Mouse (Mus musculus): Measurements from ENCODE around the gene Prr14l. TPM values are rescaled to one million over a fixed set of nuclear protein-coding genes. Genes with fewer than 3 reads are reported as not detected.

Gene Prr14l
- 11.2 and 15.9 TPM in 2 replicates for polyA plus RNA-seq (2012; rRNA removed)

GRCm38 (mm10) chr5:32853731-32854507 lies at the start of gene Prr14l:
Prr14l (minus strand) TSS chr5:32854256.
- peaks cover 9% of the 10 kb centered on the region; the same call in 1 of the 2 replicates for H3K4me1 ChIP-seq (ENCODE audit: control insufficient read depth, insufficient read depth, low read length)
- peak within 1 kb of the TSS; percentile 70 for H3K4me3 ChIP-seq (ENCODE audit: insufficient read depth, low read depth, low read length)
- WGBS: 1% methylated on average over 50 of the region's 51 CpGs
- no peaks in the 10 kb centered on the region for H3K36me3 ChIP-seq (ENCODE audit: control insufficient read depth, insufficient read depth, low read length)
- peak within 1 kb of the TSS; percentile 61 for H3K27ac ChIP-seq (ENCODE audit: insufficient read depth, low read depth, low read length)
- TF ChIP-seq POLR2A (IDR thresholded peaks at IDR 0.05; ENCODE audit: low read depth, low read length) (no peak), CTCF (conservative IDR thresholded peaks at IDR 0.05; ENCODE audit: insufficient read depth, insufficient read length, low read depth, low read length) (no peak)
- DNase-seq: peak; percentile 99
- no peaks in the 10 kb centered on the region for H3K27me3 ChIP-seq (replicated peaks; ENCODE audit: control insufficient read depth, insufficient read depth, low read length)

DNA sequence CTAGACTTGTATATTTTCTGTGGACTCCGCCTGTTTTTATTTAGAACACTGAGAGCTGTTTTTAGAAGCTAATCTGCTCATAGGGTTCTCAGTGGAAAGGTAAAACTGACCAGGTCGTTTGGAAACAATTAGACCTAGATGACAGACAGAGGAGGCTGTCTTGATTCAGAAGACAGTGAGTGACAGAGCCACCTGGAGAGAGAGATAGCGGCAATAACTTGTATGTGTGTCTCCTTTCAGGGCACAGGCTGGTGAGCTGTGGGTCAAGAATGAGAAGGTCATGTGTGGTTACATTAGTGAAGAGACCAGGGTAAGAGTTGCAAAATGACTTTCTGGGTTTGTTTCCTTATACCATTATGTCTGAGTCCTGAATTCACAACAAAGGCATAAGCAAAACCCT lies 32.7 kb upstream of the Prr14l start:
- Histone ChIP-seq H3K4me3 (ENCODE audit: insufficient read depth, low read depth, low read length) (no peak overlapping the region), H3K27me3 (replicated peaks; ENCODE audit: control insufficient read depth, insufficient read depth, low read length) (no peaks in the 10 kb centered on the region), H3K4me1 (ENCODE audit: control insufficient read depth, insufficient read depth, low read length) (no peaks in the 10 kb centered on the region), H3K36me3 (ENCODE audit: control insufficient read depth, insufficient read depth, low read length) (peaks cover 2% of the 10 kb centered on the region), H3K27ac (ENCODE audit: insufficient read depth, low read depth, low read length) (no peak overlapping the region)
- no peak for DNase-seq
- no peak for TF ChIP-seq POLR2A (IDR thresholded peaks at IDR 0.05; ENCODE audit: low read depth, low read length)
- no peak for TF ChIP-seq CTCF (conservative IDR thresholded peaks at IDR 0.05; ENCODE audit: insufficient read depth, insufficient read length, low read depth, low read length)
- whole genome bisulfite sequencing: 78% methylated on average over 3 of the region's 3 CpGs

DNA sequence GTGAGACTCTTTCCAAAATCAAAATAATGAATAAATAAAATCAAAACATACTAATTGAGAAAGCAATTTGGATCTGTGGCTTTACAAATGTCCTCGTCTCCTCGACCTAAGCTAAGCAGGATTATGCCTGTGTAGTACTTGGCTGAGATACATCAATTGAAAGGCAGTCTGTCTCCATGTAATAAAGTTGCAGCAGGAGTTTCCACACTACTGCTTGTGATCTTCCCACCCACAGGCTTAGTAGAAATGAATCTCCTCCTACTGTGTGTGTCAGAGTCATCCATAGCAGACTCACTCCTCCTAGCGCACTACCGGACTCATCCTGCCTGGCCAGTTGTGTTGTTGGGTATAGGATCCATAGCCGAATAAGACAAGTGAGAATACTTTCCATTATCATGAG lies 18.3 kb upstream of the Prr14l start:
- peaks cover 2% of the 10 kb centered on the region for H3K36me3 ChIP-seq (ENCODE audit: control insufficient read depth, insufficient read depth, low read length)

GRCm38 (mm10) chr5:32869389-32870024 lies 15.5 kb upstream of the Prr14l start:
- no peak overlapping the region for H3K4me3 ChIP-seq (ENCODE audit: insufficient read depth, low read depth, low read length)
- 99% methylated on average over 5 of the region's 5 CpGs for WGBS
- H3K27ac ChIP-seq (ENCODE audit: insufficient read depth, low read depth, low read length): no peak overlapping the region
- DNase-seq: no peak
- no peaks in the 10 kb centered on the region for H3K4me1 ChIP-seq (ENCODE audit: control insufficient read depth, insufficient read depth, low read length)
- no peaks in the 10 kb centered on the region for H3K27me3 ChIP-seq (replicated peaks; ENCODE audit: control insufficient read depth, insufficient read depth, low read length)
- peaks cover 2% of the 10 kb centered on the region for H3K36me3 ChIP-seq (ENCODE audit: control insufficient read depth, insufficient read depth, low read length)
- TF ChIP-seq CTCF (conservative IDR thresholded peaks at IDR 0.05; ENCODE audit: insufficient read depth, insufficient read length, low read depth, low read length) (no peak), POLR2A (IDR thresholded peaks at IDR 0.05; ENCODE audit: low read depth, low read length) (no peak)

More for the DNA sequence above, 18.3 kb upstream of the Prr14l start:
- Histone ChIP-seq H3K27me3 (replicated peaks; ENCODE audit: control insufficient read depth, insufficient read depth, low read length) (no peaks in the 10 kb centered on the region), H3K27ac (ENCODE audit: insufficient read depth, low read depth, low read length) (no peak overlapping the region), H3K4me3 (ENCODE audit: insufficient read depth, low read depth, low read length) (no peak overlapping the region), H3K4me1 (ENCODE audit: control insufficient read depth, insufficient read depth, low read length) (no peaks in the 10 kb centered on the region)
- no peak for DNase-seq
- TF ChIP-seq POLR2A (IDR thresholded peaks at IDR 0.05; ENCODE audit: low read depth, low read length) (no peak), CTCF (conservative IDR thresholded peaks at IDR 0.05; ENCODE audit: insufficient read depth, insufficient read length, low read depth, low read length) (no peak)
- WGBS: 94% methylated on average over 5 of the region's 5 CpGs

DNA sequence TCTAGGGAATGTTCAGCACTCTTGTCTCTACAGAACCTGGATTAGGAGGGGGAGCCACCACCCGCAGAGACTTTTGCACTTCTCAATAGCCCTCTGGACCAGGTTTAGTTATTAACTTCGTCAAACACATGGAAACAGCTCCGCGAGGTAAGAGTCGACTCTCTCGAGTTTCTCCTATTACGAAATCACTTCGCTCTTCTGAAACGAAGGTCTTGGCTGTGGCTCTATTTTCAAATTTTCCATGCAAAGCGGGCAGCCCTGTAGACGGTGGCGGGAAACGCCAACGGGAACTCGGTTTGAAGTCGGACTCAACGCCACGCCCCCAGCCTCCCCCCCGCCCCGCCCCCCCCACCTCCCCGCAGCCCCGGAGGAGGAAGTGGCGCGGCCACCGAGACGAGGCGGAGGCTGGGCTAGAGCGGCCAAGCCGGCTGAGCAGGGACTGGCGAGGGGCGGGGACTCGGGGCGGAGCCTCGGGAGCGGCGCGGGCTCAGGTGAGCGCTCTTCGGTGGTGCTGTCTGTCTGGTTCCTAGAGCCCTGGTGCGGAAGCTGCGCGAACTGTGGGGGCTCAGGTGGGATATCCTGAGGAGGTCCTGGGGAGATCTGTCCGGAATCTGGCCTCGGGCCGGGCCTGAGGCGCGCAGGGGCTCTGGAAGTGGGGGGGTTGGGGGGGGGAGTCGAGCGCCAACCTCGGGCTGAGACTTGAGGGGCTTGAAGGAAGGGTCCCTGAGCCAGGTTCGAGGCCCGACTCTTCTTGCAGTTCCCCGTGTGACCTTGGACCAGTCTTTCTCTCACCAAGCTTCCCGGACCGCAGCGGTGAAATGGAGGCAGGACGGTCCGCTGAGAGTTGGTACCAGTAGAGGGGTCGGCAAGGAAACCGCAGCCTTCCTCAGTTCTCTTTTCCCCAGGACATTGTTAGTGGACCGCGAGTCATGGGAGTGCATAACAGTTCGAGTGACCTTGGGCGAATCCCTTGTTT lies 9.5 kb upstream of the Prr14l start, which contains the start of gene Depdc5:
TSS of gene Depdc5 (plus strand) at position 449 of the 976 bp plus-strand sequence.
- Histone ChIP-seq H3K27me3 (replicated peaks; ENCODE audit: control insufficient read depth, insufficient read depth, low read length) (no peaks in the 10 kb centered on the region), H3K36me3 (ENCODE audit: control insufficient read depth, insufficient read depth, low read length) (no peaks in the 10 kb centered on the region; the same call in 1 of the 2 replicates), H3K27ac (ENCODE audit: insufficient read depth, low read depth, low read length) (peak within 1 kb of the TSS; percentile 86), H3K4me1 (ENCODE audit: control insufficient read depth, insufficient read depth, low read length) (no peaks in the 10 kb centered on the region), H3K4me3 (ENCODE audit: insufficient read depth, low read depth, low read length) (peak within 1 kb of the TSS; percentile 83)
- WGBS: under 1% methylated on average over 63 of the region's 64 CpGs
- peak; percentile 97 for DNase-seq
- TF ChIP-seq CTCF (conservative IDR thresholded peaks at IDR 0.05; ENCODE audit: insufficient read depth, insufficient read length, low read depth, low read length) (no peak), POLR2A (IDR thresholded peaks at IDR 0.05; ENCODE audit: low read depth, low read length) (peak; percentile 34)

- TF ChIP-seq CTCF (conservative IDR thresholded peaks at IDR 0.05; ENCODE audit: insufficient read depth, insufficient read length, low read depth, low read length) (no peak), POLR2A (IDR thresholded peaks at IDR 0.05; ENCODE audit: low read depth, low read length) (no peak)
- H3K4me1 ChIP-seq (ENCODE audit: control insufficient read depth, insufficient read depth, low read length): no peaks in the 10 kb centered on the region
- 31% methylated on average over 6 of the region's 6 CpGs for WGBS
- H3K27me3 ChIP-seq (replicated peaks; ENCODE audit: control insufficient read depth, insufficient read depth, low read length): no peaks in the 10 kb centered on the region
- peak; percentile 58 for DNase-seq
- no peak overlapping the region for H3K4me3 ChIP-seq (ENCODE audit: insufficient read depth, low read depth, low read length)
- no peaks in the 10 kb centered on the region for H3K36me3 ChIP-seq (ENCODE audit: control insufficient read depth, insufficient read depth, low read length)
- no peak overlapping the region; the same call in 1 of the 2 replicates for H3K27ac ChIP-seq (ENCODE audit: insufficient read depth, low read depth, low read length)
Measured at GRCm38 (mm10) chr5:32862469-32863132, 8.5 kb upstream of the Prr14l start.

Measured in kidney, adult 2 months (tissue).